Mouse (Mus musculus) thymus, adult 2 months (tissue): ENCODE measurements at regions not wholly inside any gene's neighbourhood (a gene's known extent, or its start where the extent isn't known, plus 50 kb on each side); places are given as distances from the start of the nearest gene placed in this dataset.

Source experiments
- CTCF ChIP-seq: fragments of 200-500 bp; IDR thresholded peaks from 2 replicates; pipeline ENCODE4 v1.5.1; 2012; ENCODE audit warnings: mild to moderate bottlenecking, control low read depth, low read length, moderate library complexity, borderline replicate concordance; ENCODE audit not compliant: control insufficient read depth, poor library complexity, insufficient read depth; ENCODE audit errors: extremely low read depth
- POLR2A ChIP-seq: fragments of 200-500 bp; IDR thresholded peaks from 2 replicates; pipeline ENCODE4 v1.6.1; 2012; ENCODE audit warnings: mild to moderate bottlenecking, low read length, control low read depth, moderate library complexity; ENCODE audit not compliant: control insufficient read depth, poor library complexity, insufficient read depth; ENCODE audit errors: extremely low read depth

DNA sequence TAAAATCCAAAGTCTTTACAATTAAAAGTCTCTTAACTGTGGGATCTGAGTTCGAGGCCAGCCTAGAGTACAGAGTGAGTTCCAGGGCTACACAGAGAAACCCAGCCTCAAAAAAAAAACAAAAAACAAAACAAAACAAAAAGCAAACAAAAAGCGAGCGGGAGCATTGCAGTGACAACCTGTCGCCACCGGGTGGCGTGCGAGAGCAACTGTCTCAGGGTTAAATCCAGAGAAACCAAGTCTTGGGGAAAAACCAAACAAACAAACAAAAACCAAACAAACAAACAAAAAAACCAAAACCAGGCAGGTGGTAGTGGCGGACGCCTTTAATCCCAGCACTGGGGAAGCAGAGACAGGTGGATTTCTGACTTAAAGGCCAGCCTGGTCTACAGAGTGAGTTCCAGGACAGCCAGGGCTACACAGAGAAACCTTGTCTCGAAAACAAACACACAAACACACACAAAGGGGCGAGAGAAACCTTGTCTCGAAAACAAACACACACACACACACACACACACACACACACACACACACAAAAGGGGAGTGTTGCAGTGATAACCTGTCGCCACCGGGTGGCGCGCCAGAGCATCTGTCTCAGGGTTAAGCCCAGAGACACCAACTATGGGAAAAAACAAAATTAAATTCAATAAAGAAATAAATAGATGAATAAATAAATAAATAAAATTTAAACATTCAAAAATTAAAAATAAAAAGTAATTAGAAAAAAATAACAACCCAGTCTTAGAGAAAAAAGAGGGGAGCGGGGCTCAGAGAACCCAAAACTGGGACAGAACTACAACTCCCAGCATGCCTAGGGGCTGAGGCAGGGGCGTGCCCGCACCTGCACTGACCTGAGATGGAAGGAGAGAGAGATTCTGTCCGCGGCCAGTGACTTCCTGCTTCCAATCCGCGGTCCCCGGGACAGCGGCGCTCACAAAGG, 2589.4 kb downstream of the Gm37988 start:
- TF ChIP-seq CTCF (peak; percentile 54; the same call in 1 of the 2 replicates), POLR2A (no peak)
